In the genomic region with DNA sequence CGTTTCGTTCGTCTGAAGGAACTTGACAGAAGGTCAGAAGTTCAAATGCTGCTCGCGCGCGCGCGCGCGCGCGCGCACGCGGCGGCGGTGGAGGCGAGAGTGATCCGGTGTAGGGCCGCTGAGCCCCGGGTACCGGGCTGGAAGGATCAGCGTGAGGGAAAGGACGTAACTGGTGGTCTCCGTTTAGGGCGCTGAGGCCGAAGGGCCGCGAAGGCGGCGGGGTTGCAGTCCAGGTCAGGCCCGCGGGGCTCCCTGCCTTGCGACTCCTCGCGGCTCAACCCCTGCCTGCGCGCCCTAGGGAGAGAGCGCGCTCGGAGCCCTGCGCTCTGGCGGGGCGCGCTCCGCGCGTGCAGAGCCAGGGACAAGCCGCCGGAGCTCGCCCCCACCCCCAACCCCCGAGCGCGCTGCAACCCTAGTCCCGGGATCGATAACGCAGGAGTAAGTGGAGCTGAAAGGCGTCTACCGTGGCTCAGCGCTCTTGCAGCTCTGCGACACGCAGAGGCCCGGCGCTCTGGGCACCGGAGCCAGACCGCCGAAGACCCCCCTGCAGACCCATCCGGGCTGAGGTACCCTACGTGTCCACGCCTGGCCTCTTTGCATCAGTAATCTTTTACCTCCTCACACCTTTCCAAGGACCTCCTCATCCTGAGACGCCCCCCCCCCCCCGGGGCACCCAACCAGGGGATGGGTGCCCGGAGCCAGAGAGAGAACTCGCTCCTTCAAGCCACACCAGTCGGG, we compare ENCODE assay signal across 9 mouse cellular contexts. TPM values are rescaled to one million over a fixed set of nuclear protein-coding genes. Genes with fewer than 3 reads are reported as not detected.
DNase-seq lines count a peak whose midpoint lies in the region; TF ChIP-seq lines count a peak whose summit lies in the region.
"Had no signal": no experiment of that assay in that cellular context is flagged by ENCODE, and none has a peak within 500 bp of the region (broad histone marks: within the 10 kb centered on the region; RNA-seq: fewer than 3 reads in every experiment).

No protein-coding gene starts in this region.

- whole genome bisulfite sequencing in kidney, adult 2 months, result under 1% methylated on average over 76 of the region's 76 CpGs

- H3K27me3 ChIP-seq in ES-Bruce4 (ENCODE audit: control insufficient read depth, insufficient read depth, low read length, poor library complexity, severe bottlenecking), result peaks cover 57% of the 10 kb centered on the region
- H3K27me3 ChIP-seq in kidney, adult 2 months (replicated peaks; ENCODE audit: control insufficient read depth, insufficient read depth, low read length), result no peaks in the 10 kb centered on the region

- TF ChIP-seq POLR2A in ES-Bruce4 (IDR thresholded peaks at IDR 0.05; ENCODE audit: insufficient read depth, low read length), result no peak
- no peak for TF ChIP-seq POLR2A in embryonic fibroblast, embryonic 13.5 days (IDR thresholded peaks at IDR 0.05; ENCODE audit: low read depth, low read length)
- no peak for TF ChIP-seq POLR2A in kidney, adult 2 months (IDR thresholded peaks at IDR 0.05; ENCODE audit: low read depth, low read length)

- H3K36me3 ChIP-seq in ES-Bruce4 (ENCODE audit: control insufficient read depth, insufficient read depth, low read length, poor library complexity, severe bottlenecking), result no peaks in the 10 kb centered on the region
- no peaks in the 10 kb centered on the region for H3K36me3 ChIP-seq in kidney, adult 2 months (ENCODE audit: control insufficient read depth, insufficient read depth, low read length)

- H3K4me1 ChIP-seq in ES-Bruce4 (ENCODE audit: control insufficient read depth, insufficient read depth, low read length), result no peaks in the 10 kb centered on the region
- no peaks in the 10 kb centered on the region for H3K4me1 ChIP-seq in embryonic fibroblast, embryonic 13.5 days (ENCODE audit: control insufficient read depth, insufficient read depth, low read length)
- H3K4me1 ChIP-seq in kidney, adult 2 months (ENCODE audit: control insufficient read depth, insufficient read depth, low read length), result 0 out of 2 replicates have a peak, but pooled peaks cover 4% of the 10 kb centered on the region

- DNase-seq in cerebellum, postnatal 25 days, result peak; percentile 21 to 27
- DNase-seq in cerebellum, postnatal 36 days, result no peak
- DNase-seq in kidney, adult 2 months, result peak; percentile 36
- peak; percentile 41 for DNase-seq in mesoderm, embryonic 11.5 days (ENCODE audit: low read depth, low spot score)
- no peak for DNase-seq in cerebellum, adult 11 months
- no peak for DNase-seq in ovary, adult 18-20 months (ENCODE audit: low spot score)

- TF ChIP-seq CTCF in ES-Bruce4 (IDR thresholded peaks at IDR 0.05; ENCODE audit: low read depth, low read length), result no peak
- no peak for TF ChIP-seq CTCF in embryonic fibroblast, embryonic 13.5 days (IDR thresholded peaks at IDR 0.05; ENCODE audit: borderline replicate concordance, insufficient read depth, low read length)
- no peak for TF ChIP-seq CTCF in kidney, adult 2 months (conservative IDR thresholded peaks at IDR 0.05; ENCODE audit: insufficient read depth, insufficient read length, low read depth, low read length)

- peak overlapping the region; percentile 53 for H3K9ac ChIP-seq in ES-Bruce4 (ENCODE audit: low read depth, poor library complexity, severe bottlenecking)

- no peak overlapping the region for H3K27ac ChIP-seq in ES-Bruce4 (ENCODE audit: insufficient read depth, low read length)
- no peak overlapping the region for H3K27ac ChIP-seq in embryonic fibroblast, embryonic 13.5 days (ENCODE audit: insufficient read depth, low read length)
- H3K27ac ChIP-seq in kidney, adult 2 months (ENCODE audit: insufficient read depth, low read depth, low read length), result peak overlapping the region; percentile 75

- H3K4me3 ChIP-seq in ES-Bruce4 (ENCODE audit: low read depth, low read length), result peak overlapping the region; percentile 52
- peak overlapping the region; percentile 13; the same call in 1 of the 2 replicates for H3K4me3 ChIP-seq in embryonic fibroblast, embryonic 13.5 days (ENCODE audit: insufficient read depth, low read length)
- H3K4me3 ChIP-seq in kidney, adult 2 months (ENCODE audit: insufficient read depth, low read depth, low read length), result peak overlapping the region; percentile 68

- no peak for TF ChIP-seq EP300 in ES-Bruce4 (IDR thresholded peaks at IDR 0.05; ENCODE audit: insufficient read depth, low read depth, low read length)

- H3K9me3 ChIP-seq in ES-Bruce4 (replicated peaks; ENCODE audit: control insufficient read depth, insufficient read depth, low read length, poor library complexity, severe bottlenecking), result no peaks in the 10 kb centered on the region

RNA-seq across cellular contexts. Expression of gene Shh, which starts 2.5 kb away (rescaled TPM):
- not detected in 2 replicates for polyA plus RNA-seq in ES-Bruce4 (2011; ENCODE audit: insufficient read depth, insufficient read length, low read depth, missing spikeins)
- not detected in 2 replicates for polyA plus RNA-seq in embryonic fibroblast, embryonic 13.5 days (2011; ENCODE audit: insufficient read length, low read depth, missing spikeins)
- polyA plus RNA-seq in kidney, adult 2 months (2012; rRNA removed), result 0.69 and 1.1 TPM in 2 replicates
- polyA plus RNA-seq: C2C12 had no signal

Comparison
In these comparisons a context has a peak if more than half of its experiments do, and no peak if none do; other contexts are left out.
1. DNase-seq: peak in cerebellum, postnatal 25 days (2 of 2), kidney, adult 2 months (single experiment) and mesoderm, embryonic 11.5 days (single experiment); none in cerebellum, postnatal 36 days (0 of 2), cerebellum, adult 11 months (single experiment) and ovary, adult 18-20 months (single experiment).
2. H3K4me3 ChIP-seq: peak in every context shown above with its lines; median percentile 68 in kidney, adult 2 months; 52 in ES-Bruce4; 13 in embryonic fibroblast, embryonic 13.5 days.